Mouse (Mus musculus): ENCODE data around the gene Scamp3. TPM values are rescaled to one million over a fixed set of nuclear protein-coding genes. Genes with fewer than 3 reads are reported as not detected.

Gene Scamp3
- polyA plus RNA-seq (2016; fragmentation: Nextera tagmentation; extraction: Ambion mirVana), result 115 and 119 TPM in 2 replicates

DNA sequence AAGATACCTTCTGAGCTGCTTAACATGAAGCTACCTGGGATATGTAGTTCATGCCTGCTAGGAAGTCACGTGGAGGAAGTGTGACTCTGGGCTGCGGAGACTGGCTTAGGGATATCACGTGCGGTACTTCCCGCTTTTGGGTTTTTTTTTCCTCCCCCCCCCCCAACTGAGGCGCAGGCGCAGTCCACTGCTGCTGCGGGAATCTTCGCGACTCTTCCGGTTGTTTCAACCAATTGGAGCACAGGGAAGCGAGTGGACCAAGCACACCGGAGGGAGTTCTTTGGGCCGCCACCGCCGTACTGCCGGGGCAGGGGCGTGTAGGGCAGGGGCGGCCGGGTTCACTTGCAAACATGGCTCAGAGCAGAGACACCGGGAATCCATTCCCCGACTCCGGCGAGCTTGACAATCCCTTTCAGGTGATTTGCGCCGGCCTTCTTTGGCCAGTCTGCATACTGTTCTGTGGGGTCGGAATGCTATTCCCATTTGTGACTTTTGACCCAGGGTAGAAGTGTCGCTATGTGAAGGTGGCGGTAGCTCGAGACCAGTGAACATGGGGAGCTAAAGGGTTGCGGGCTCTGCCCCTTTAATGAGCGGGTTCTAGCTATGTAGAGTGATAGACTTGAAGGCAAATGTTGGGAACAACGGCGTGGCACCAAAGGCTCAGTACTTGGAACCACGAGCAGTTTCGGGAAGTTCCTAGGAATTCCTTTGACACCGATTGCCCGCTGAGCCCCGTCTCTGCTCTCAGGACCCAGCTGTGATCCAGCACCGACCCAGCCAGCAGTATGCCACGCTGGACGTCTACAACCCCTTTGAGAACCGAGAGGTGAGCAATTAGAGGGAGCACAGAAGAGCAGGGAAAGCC is at the start of gene Scamp3:
Gene Scamp3 (plus strand): TSS at position 232 of the 865 bp plus-strand sequence.
- peak; percentile 97 for DNase-seq (ENCODE audit: low spot score)
- H3K36me3 ChIP-seq, result peaks cover 80% of the 10 kb centered on the region
- no peaks in the 10 kb centered on the region for H3K9me3 ChIP-seq (replicated peaks)
- H3K27me3 ChIP-seq (ENCODE audit: low read depth, poor library complexity, severe bottlenecking), result no peaks in the 10 kb centered on the region
- H3K4me1 ChIP-seq, result peaks cover 22% of the 10 kb centered on the region
- under 1% methylated on average over 43 of the region's 43 CpGs for WGBS
- peak within 1 kb of the TSS; percentile 75 for H3K4me3 ChIP-seq
- H3K27ac ChIP-seq, result peak within 1 kb of the TSS; percentile 85

DNA sequence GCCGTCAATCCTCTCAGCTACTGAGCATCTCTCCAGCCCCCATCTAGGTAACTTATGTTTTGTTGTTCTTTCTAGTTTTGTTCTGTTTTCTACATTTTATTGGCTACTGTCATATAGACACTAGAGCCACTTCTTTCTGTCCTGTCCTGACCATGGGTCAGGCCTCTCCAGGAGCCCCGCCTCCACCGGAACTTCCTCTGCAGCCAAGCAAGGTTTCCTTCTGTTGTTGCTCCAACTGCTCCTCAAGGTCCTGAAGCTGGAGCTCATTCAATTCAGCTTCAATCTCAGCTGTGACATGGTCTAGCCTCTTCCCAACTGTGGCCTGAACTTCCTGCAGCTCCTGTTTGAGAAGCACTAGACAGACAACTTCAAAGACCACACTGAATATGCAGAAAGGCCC is 47.4 kb upstream of the Scamp3 start:
- Histone ChIP-seq H3K9me3 (replicated peaks) (no peaks in the 10 kb centered on the region), H3K36me3 (no peaks in the 10 kb centered on the region), H3K4me3 (no peak overlapping the region), H3K27me3 (ENCODE audit: low read depth, poor library complexity, severe bottlenecking) (peaks cover 30% of the 10 kb centered on the region), H3K4me1 (peaks cover 18% of the 10 kb centered on the region), H3K27ac (no peak overlapping the region)
- WGBS, result 88% methylated on average over 3 of the region's 3 CpGs
- DNase-seq (ENCODE audit: low spot score), result no peak

DNA sequence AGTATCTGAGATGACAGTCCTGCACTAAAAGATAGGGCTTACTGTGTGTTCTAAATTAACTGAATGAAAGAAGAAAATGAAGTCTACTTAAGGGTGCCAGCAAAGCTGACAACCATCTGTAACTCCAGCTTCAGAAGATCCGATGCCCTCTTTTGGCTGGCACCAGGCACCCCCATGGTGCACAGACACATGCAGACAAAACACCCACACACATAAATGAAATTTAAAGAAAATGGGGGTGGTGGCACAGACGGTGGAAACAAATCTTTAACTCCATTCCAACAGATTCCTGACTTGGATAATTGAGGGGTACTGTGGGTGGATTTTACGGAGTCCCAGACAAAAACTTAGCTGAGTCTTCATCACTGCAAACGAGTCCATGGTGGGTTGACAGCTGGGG is 45.5 kb upstream of the Scamp3 start:
- H3K4me1 ChIP-seq, result peaks cover 22% of the 10 kb centered on the region
- 63% methylated on average over 4 of the region's 4 CpGs for WGBS
- H3K9me3 ChIP-seq (replicated peaks), result no peaks in the 10 kb centered on the region
- H3K4me3 ChIP-seq, result peak overlapping the region; percentile 42
- peaks cover 38% of the 10 kb centered on the region for H3K27me3 ChIP-seq (ENCODE audit: low read depth, poor library complexity, severe bottlenecking)
- peak overlapping the region; percentile 42; the same call in 1 of the 2 replicates for H3K27ac ChIP-seq
- H3K36me3 ChIP-seq, result no peaks in the 10 kb centered on the region
- DNase-seq (ENCODE audit: low spot score), result no peak

DNA sequence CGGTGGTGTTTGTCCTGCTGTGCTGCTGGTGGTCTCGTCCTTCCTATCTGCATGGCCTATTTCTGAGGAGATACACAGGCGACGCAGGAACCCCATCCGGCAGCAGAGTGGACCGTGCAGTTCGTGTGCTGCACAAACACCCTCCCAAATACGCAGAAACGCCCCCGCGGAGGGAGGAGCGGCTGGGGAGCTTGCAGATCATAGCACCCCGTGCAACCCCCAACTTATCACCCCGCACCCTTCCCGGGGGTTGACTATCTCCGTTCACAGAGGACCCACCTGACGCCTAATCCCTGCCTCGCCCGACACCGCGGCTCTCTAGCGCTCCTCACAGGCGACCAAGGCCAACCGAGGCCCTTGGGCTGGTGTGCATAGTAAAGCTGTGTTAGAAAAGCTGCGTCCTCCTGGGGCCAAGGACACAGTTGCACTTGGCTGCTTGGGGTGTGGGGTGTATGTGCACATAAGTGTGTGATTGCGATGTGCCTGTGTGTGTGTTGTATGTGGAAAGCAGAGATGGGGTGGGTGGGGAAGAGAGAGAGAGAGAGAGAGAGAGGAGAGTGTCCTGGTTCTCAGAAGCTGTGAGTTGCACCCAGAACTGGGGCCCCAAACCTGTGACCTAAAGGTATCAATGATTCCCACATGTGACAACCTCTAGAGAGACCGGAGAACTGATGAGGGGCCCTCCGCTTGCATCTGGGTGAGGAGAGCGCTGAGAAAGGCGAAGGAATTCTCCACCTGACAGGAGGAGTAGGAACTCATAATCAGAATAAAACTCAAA is 44.8 kb upstream of the Scamp3 start:
- Histone ChIP-seq H3K4me1 (peaks cover 22% of the 10 kb centered on the region), H3K27me3 (ENCODE audit: low read depth, poor library complexity, severe bottlenecking) (peaks cover 38% of the 10 kb centered on the region), H3K4me3 (peak overlapping the region; percentile 42), H3K27ac (peak overlapping the region; percentile 42; the same call in 1 of the 2 replicates), H3K36me3 (no peaks in the 10 kb centered on the region), H3K9me3 (replicated peaks) (no peaks in the 10 kb centered on the region)
- WGBS, result 16% methylated on average over 30 of the region's 30 CpGs
- DNase-seq (ENCODE audit: low spot score), result peak; percentile 57

DNA sequence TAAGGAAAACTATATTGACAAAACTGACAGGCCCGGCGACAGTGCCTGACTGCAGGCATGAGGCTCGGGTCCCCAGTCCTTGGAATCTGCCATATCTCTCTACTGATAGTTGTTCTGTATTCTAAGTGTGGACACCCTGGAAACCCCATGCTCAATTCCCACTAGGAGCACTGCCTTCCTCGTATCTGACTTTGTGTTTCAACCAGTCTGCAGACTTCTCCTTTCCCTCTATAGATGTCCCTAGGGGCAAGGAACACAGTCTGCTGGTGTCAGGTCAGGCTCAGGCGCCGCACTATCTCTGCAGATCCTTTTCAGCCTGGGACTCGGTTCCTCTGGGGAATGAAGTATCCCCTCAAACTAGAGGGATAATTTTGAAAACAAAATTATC is 44.2 kb upstream of the Scamp3 start:
- no peak overlapping the region for H3K27ac ChIP-seq
- no peak for DNase-seq (ENCODE audit: low spot score)
- H3K36me3 ChIP-seq, result no peaks in the 10 kb centered on the region
- H3K27me3 ChIP-seq (ENCODE audit: low read depth, poor library complexity, severe bottlenecking), result peaks cover 38% of the 10 kb centered on the region
- no peaks in the 10 kb centered on the region for H3K9me3 ChIP-seq (replicated peaks)
- peaks cover 22% of the 10 kb centered on the region for H3K4me1 ChIP-seq
- no peak overlapping the region for H3K4me3 ChIP-seq
- WGBS, result 83% methylated on average over 7 of the region's 7 CpGs

DNA sequence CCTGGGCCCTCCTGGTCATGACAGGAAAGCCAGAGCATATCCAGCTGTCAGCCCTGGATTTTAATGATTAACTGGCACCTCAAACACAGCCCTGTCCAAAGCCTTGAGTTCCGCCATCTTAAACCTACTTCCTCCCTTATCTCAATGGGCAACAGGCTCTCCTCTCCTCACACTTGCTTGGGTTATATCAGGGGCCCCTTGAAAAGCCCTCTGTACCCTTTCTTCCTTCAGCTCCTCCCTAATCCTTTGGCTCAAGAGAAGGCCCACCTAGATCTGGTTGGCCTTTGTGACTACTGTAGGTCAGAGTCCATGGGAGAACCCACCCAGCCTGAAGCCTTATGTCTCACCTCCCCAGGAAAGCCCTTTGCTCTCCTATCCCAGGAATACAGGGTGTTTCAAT is 43.5 kb upstream of the Scamp3 start:
- H3K4me1 ChIP-seq, result peaks cover 21% of the 10 kb centered on the region
- H3K27me3 ChIP-seq (ENCODE audit: low read depth, poor library complexity, severe bottlenecking), result peaks cover 38% of the 10 kb centered on the region
- no peak overlapping the region for H3K27ac ChIP-seq
- no peaks in the 10 kb centered on the region for H3K36me3 ChIP-seq
- WGBS, result 81% methylated on average over 1 of the region's 1 CpGs
- no peak overlapping the region for H3K4me3 ChIP-seq
- DNase-seq (ENCODE audit: low spot score), result no peak
- H3K9me3 ChIP-seq (replicated peaks), result no peaks in the 10 kb centered on the region

DNA sequence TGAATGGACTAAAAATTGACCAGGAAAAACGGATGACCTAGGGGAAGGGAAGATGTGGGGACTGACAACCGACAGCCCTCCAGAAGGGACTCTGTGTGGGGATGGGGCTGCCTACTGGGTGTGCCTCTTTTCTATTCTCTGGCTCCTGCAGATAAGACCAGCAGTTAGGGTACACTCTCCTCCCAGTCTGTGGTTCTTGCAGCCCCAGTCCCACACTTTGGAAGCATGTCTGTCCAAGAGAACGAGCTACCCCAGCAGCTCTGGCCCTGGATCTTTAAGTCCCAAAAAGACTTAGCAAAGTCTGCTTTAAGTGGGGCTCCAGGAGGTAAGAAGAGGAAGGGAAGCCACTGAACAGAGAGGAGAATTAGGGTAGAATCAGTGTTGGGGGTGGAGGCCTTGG is 41.3 kb upstream of the Scamp3 start, which contains the start of gene Pklr:
Gene Pklr (plus strand): TSS at position 185 of the 400 bp plus-strand sequence.
- peaks cover 22% of the 10 kb centered on the region for H3K4me1 ChIP-seq
- peak within 1 kb of the TSS; percentile 11 for H3K4me3 ChIP-seq
- peaks cover 38% of the 10 kb centered on the region for H3K27me3 ChIP-seq (ENCODE audit: low read depth, poor library complexity, severe bottlenecking)
- no peaks in the 10 kb centered on the region for H3K36me3 ChIP-seq
- DNase-seq (ENCODE audit: low spot score), result no peak
- WGBS, result 64% methylated on average over 3 of the region's 3 CpGs
- H3K27ac ChIP-seq, result peak within 1 kb of the TSS; percentile 39; the same call in 1 of the 2 replicates
- no peaks in the 10 kb centered on the region for H3K9me3 ChIP-seq (replicated peaks)

DNA sequence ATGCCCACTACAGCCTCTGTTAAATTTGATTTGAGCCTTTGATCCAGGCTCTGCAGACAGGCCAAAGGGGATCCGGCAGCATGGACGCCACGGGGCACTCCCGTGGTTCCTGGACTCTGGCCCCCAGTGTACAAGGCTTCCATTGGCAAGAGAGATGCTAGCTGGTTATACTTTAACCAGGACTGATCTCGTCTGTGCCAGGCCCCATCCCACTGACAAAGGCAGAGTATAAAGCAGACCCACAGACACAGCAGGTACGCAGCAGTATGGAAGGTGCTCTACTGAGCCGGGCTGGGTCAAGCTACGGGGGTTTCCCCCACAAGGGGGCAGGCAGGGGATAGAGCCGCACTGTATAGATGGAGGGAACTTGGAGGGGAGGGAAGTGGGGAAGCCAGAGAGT is 40.9 kb upstream of the Scamp3 start:
- Histone ChIP-seq H3K36me3 (no peaks in the 10 kb centered on the region), H3K4me3 (peak overlapping the region; percentile 6; the same call in 1 of the 2 replicates), H3K27ac (peak overlapping the region; percentile 39; the same call in 1 of the 2 replicates), H3K27me3 (ENCODE audit: low read depth, poor library complexity, severe bottlenecking) (peaks cover 40% of the 10 kb centered on the region), H3K9me3 (replicated peaks) (no peaks in the 10 kb centered on the region), H3K4me1 (peaks cover 22% of the 10 kb centered on the region)
- WGBS, result 38% methylated on average over 9 of the region's 9 CpGs
- no peak for DNase-seq (ENCODE audit: low spot score)

DNA sequence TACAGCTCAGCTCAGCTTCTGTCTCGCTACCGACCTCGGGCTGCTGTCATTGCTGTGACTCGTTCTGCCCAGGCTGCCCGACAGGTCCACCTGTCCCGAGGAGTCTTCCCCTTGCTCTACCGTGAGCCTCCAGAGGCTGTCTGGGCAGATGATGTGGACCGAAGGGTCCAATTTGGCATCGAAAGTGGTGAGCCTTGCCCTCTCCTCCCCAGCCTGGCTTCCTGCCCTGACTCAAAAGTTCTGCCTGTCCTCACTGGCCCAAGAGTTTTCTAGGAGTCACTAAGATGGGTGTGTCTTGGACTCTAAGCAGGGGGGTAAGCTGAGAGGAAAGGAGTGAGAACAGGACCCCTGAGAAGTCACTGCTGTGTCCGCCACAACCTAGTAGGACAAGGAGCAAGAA is 32.5 kb upstream of the Scamp3 start:
- peaks cover 38% of the 10 kb centered on the region for H3K4me1 ChIP-seq
- 78% methylated on average over 10 of the region's 10 CpGs for WGBS
- no peak overlapping the region for H3K27ac ChIP-seq
- H3K4me3 ChIP-seq, result no peak overlapping the region; the same call in 1 of the 2 replicates
- DNase-seq (ENCODE audit: low spot score), result no peak
- H3K9me3 ChIP-seq (replicated peaks), result no peaks in the 10 kb centered on the region
- no peaks in the 10 kb centered on the region for H3K36me3 ChIP-seq
- peaks cover 46% of the 10 kb centered on the region for H3K27me3 ChIP-seq (ENCODE audit: low read depth, poor library complexity, severe bottlenecking)

DNA sequence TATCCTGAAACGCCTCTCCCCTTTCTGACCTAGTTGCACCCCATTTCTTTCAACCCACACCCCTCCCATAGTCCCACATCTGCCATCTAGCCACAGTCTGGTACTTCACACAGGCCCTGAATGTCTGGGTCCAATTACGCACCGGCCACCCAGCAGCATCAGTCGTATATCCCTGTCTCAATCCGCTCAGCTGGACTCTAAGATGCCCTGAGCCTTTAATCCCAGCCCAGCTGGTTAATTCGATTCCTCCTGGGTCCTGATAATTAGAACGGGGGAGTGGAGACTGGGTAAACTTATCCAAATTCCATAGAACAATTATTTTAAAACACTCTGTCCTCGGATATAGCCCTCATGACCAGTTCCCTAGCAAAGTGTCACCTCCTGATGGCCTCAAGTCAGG is 31.7 kb upstream of the Scamp3 start:
- no peak overlapping the region for H3K4me3 ChIP-seq
- H3K27me3 ChIP-seq (ENCODE audit: low read depth, poor library complexity, severe bottlenecking), result peaks cover 53% of the 10 kb centered on the region

DNA sequence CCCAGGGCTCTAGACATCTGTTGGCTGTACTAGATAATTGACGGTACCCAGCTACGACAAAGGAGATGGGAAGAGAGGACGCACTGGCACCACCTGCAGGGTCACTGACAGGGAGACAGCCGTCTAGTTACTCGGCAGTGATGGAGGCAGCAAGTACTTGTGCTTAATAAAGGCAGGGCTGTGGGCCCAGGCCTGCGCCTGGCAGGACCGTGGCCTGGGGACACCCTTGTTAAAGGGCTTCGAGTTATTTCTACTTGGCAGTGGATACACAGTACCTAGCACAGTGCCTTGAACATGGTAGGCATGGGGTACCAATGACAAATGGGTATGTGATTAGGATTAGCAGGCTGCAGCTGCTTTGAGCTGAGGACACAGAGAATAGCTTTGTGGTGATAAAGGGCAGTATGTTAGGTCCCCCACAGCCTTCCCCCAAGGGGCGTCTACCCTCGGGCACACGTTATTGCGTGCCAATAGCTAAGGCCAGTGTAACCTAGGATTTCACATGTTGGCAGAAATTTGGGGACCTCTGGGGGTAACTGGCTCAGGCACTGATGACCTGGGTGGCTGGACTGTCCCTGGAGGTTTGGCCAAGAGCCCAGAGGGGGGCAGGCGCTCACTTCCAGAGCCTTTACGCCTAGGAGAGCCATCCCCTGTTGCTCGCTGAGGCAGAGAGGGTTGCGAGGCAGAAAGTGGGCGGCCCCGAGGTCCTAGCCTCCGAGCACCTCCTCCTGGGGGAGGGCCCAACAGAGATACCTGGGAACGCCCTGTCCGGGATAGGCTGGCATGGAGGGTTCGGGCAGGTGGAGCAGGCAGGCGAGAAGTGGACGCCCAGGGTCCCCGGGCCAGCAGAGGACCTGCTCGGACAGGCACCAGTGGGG is 29.9 kb upstream of the Scamp3 start:
- DNase-seq (ENCODE audit: low spot score), result no peak
- Histone ChIP-seq H3K27me3 (ENCODE audit: low read depth, poor library complexity, severe bottlenecking) (peaks cover 60% of the 10 kb centered on the region), H3K27ac (0 out of 2 replicates have a peak overlapping the region, but pooled peaks have one; percentile 5), H3K4me1 (peaks cover 34% of the 10 kb centered on the region), H3K4me3 (peak overlapping the region; percentile 44), H3K36me3 (no peaks in the 10 kb centered on the region), H3K9me3 (replicated peaks) (no peaks in the 10 kb centered on the region)
- 22% methylated on average over 26 of the region's 26 CpGs for WGBS

More for the DNA sequence above, 31.7 kb upstream of the Scamp3 start:
- H3K4me1 ChIP-seq, result peaks cover 38% of the 10 kb centered on the region
- no peak overlapping the region for H3K27ac ChIP-seq
- DNase-seq (ENCODE audit: low spot score), result no peak
- no peaks in the 10 kb centered on the region for H3K36me3 ChIP-seq
- no peaks in the 10 kb centered on the region for H3K9me3 ChIP-seq (replicated peaks)
- WGBS, result 38% methylated on average over 8 of the region's 8 CpGs

DNA sequence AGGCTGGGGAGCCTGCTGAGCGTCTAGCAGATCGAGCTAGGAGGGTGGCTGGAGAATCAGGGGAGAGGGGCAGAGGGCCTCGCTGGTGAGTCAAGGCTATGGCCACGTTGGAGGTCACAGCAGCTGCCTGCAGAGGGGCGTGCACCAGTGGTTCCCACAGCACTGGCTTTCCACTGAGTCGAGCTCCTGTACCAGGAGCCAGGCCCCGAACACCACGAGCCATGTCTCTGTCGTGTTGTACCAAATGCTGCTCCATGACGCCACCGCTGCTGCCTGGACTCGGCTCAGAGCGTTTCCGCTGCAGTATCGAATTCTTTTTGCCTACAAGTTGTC is 29.3 kb upstream of the Scamp3 start:
- 9% methylated on average over 15 of the region's 15 CpGs for WGBS
- no peaks in the 10 kb centered on the region for H3K36me3 ChIP-seq
- H3K27me3 ChIP-seq (ENCODE audit: low read depth, poor library complexity, severe bottlenecking), result peaks cover 66% of the 10 kb centered on the region
- H3K4me1 ChIP-seq, result peaks cover 34% of the 10 kb centered on the region
- H3K4me3 ChIP-seq, result peak overlapping the region; percentile 44
- H3K27ac ChIP-seq, result 0 out of 2 replicates have a peak overlapping the region, but pooled peaks have one; percentile 5
- DNase-seq (ENCODE audit: low spot score), result peak; percentile 50
- no peaks in the 10 kb centered on the region for H3K9me3 ChIP-seq (replicated peaks)

Measured in limb, embryonic 10.5 days (tissue).